Mouse (Mus musculus) kidney, embryonic 16.5 days (tissue): ENCODE measurements around the gene Nup50. TPM values are rescaled to one million over a fixed set of nuclear protein-coding genes. Genes with fewer than 3 reads are reported as not detected.

Source experiments
- ATAC-seq: fragments of 200-750 bp; cut with Nextera tagmentation; 2 replicates; pipeline ENCODE4 v1.8.0; 2017; ENCODE audit warnings: moderate TSS enrichment; ENCODE audit not compliant: low FRiP score, low TSS enrichment
- H3K27ac ChIP-seq: fragments of 300-500 bp; sonication (generic); 2 replicates; pipeline ENCODE4 v1.5.1; 2014; ENCODE audit warnings: low read length
- H3K27me3 ChIP-seq: fragments of 300-500 bp; sonication (generic); 2 replicates; pipeline ENCODE4 v1.6.1; 2014; ENCODE audit warnings: low read length, control low read depth, mixed read lengths; ENCODE audit not compliant: insufficient read depth
- H3K36me3 ChIP-seq: fragments of 300-500 bp; sonication (generic); 2 replicates; pipeline ENCODE4 v1.6.1; 2014; ENCODE audit warnings: low read length, control low read depth, mixed read lengths; ENCODE audit not compliant: insufficient read depth
- H3K4me1 ChIP-seq: fragments of 300-500 bp; sonication (generic); 2 replicates; pipeline ENCODE4 v1.6.1; 2014; ENCODE audit warnings: low read length, control low read depth, mixed read lengths; ENCODE audit not compliant: insufficient read depth
- H3K4me2 ChIP-seq: fragments of 300-500 bp; sonication (generic); replicated peaks from 2 replicates; pipeline ENCODE4 v1.6.1; 2014; ENCODE audit warnings: low read depth, low read length
- H3K4me3 ChIP-seq: fragments of 300-500 bp; sonication (generic); 2 replicates; pipeline ENCODE4 v1.5.1; 2014; ENCODE audit warnings: mild to moderate bottlenecking, low read length
- H3K9ac ChIP-seq: fragments of 300-500 bp; sonication (generic); replicated peaks from 2 replicates; pipeline ENCODE4 v1.6.1; 2014; ENCODE audit warnings: low read length
- H3K9me3 ChIP-seq: fragments of 300-500 bp; sonication (generic); 2 replicates; pipeline ENCODE4 v1.6.1; 2016; ENCODE audit warnings: low read length, control low read depth
- WGBS: fragments of 180-500 bp; shearing (Covaris S2); extraction: QIAGEN DNeasy Blood & Tissue Kit; methylation state at CpG from one replicate; pipeline ENCODE4 v1.1.7; 2014; 5-methylcytosine and 5-hydroxymethylcytosine counted together
- polyA plus RNA-seq: library from polyadenylated mRNA; unstranded; fragments of >200 nt; fragmentation: Nextera tagmentation; extraction: Ambion mirVana; gene quantifications from 2 replicates; pipeline ENCODE4 v1.2.1, GENCODE M21; 2015

The Nup50 gene
- polyA plus RNA-seq, 1 experiment from 2014 or later: 40.6 TPM

- no peak overlapping the region; the same call in 1 of the 2 replicates for H3K9ac ChIP-seq
- no peak overlapping the region for H3K4me3 ChIP-seq
- peaks cover 36% of the 10 kb centered on the region for H3K36me3 ChIP-seq
- no peak for ATAC-seq
- no peak overlapping the region for H3K4me2 ChIP-seq
- H3K9me3 ChIP-seq: no peaks in the 10 kb centered on the region
- 0 out of 2 replicates have a peak, but pooled peaks cover 8% of the 10 kb centered on the region for H3K4me1 ChIP-seq
- 81% methylated on average over 5 of the region's 5 CpGs for WGBS
- no peaks in the 10 kb centered on the region for H3K27me3 ChIP-seq
- no peak overlapping the region for H3K27ac ChIP-seq
Observed at GRCm38 (mm10) chr15:84944319-84944718, 21.1 kb downstream of the Nup50 start.

- Histone ChIP-seq H3K27ac (no peak overlapping the region), H3K4me3 (no peak overlapping the region), H3K4me1 (no peaks in the 10 kb centered on the region), H3K27me3 (no peaks in the 10 kb centered on the region), H3K9me3 (no peaks in the 10 kb centered on the region), H3K36me3 (peaks cover 29% of the 10 kb centered on the region), H3K9ac (no peak overlapping the region), H3K4me2 (no peak overlapping the region)
- ATAC-seq: no peak
- WGBS: 85% methylated on average over 14 of the region's 14 CpGs
Observed at GRCm38 (mm10) chr15:84948990-84949389, 25.8 kb downstream of the Nup50 start.

GRCm38 (mm10) chr15:84950053-84950452, 26.8 kb downstream of the Nup50 start:
- Histone ChIP-seq H3K4me3 (no peak overlapping the region), H3K27me3 (no peaks in the 10 kb centered on the region), H3K4me2 (no peak overlapping the region), H3K9me3 (no peaks in the 10 kb centered on the region), H3K36me3 (peaks cover 30% of the 10 kb centered on the region), H3K9ac (no peak overlapping the region), H3K27ac (no peak overlapping the region), H3K4me1 (no peaks in the 10 kb centered on the region)
- 92% methylated on average over 4 of the region's 4 CpGs for WGBS
- ATAC-seq: no peak

- no peaks in the 10 kb centered on the region for H3K9me3 ChIP-seq
- no peak for ATAC-seq
- H3K4me1 ChIP-seq: no peaks in the 10 kb centered on the region
- H3K36me3 ChIP-seq: peaks cover 29% of the 10 kb centered on the region
- no peaks in the 10 kb centered on the region for H3K27me3 ChIP-seq
- no peak overlapping the region for H3K27ac ChIP-seq
- 86% methylated on average over 11 of the region's 11 CpGs for WGBS
- no peak overlapping the region for H3K4me3 ChIP-seq
- H3K4me2 ChIP-seq: no peak overlapping the region
- H3K9ac ChIP-seq: no peak overlapping the region
Observed at GRCm38 (mm10) chr15:84953259-84953658, 30.0 kb downstream of the Nup50 start.

- H3K27me3 ChIP-seq: no peaks in the 10 kb centered on the region
- no peak overlapping the region for H3K4me2 ChIP-seq
- H3K4me3 ChIP-seq: no peak overlapping the region
- 32% methylated on average over 3 of the region's 3 CpGs for WGBS
- peaks cover 8% of the 10 kb centered on the region; the same call in 1 of the 2 replicates for H3K36me3 ChIP-seq
- no peak overlapping the region for H3K9ac ChIP-seq
- H3K9me3 ChIP-seq: no peaks in the 10 kb centered on the region
- no peak overlapping the region for H3K27ac ChIP-seq
- 0 out of 2 replicates have a peak, but pooled peaks have one; percentile 32 for ATAC-seq
- H3K4me1 ChIP-seq: no peaks in the 10 kb centered on the region
Observed at GRCm38 (mm10) chr15:84957851-84958250, 34.6 kb downstream of the Nup50 start.

GRCm38 (mm10) chr15:84958331-84958730, 35.1 kb downstream of the Nup50 start:
- H3K9ac ChIP-seq: no peak overlapping the region

GRCm38 (mm10) chr15:84959891-84960290, 36.7 kb downstream of the Nup50 start:
- no peak for ATAC-seq
- H3K9me3 ChIP-seq: no peaks in the 10 kb centered on the region
- H3K4me3 ChIP-seq: no peak overlapping the region
- no peak overlapping the region for H3K9ac ChIP-seq
- no peaks in the 10 kb centered on the region for H3K27me3 ChIP-seq
- 78% methylated on average over 6 of the region's 6 CpGs for WGBS
- no peak overlapping the region for H3K4me2 ChIP-seq
- H3K36me3 ChIP-seq: 0 out of 2 replicates have a peak, but pooled peaks cover 3% of the 10 kb centered on the region
- no peaks in the 10 kb centered on the region for H3K4me1 ChIP-seq
- no peak overlapping the region for H3K27ac ChIP-seq

More at GRCm38 (mm10) chr15:84958331-84958730, 35.1 kb downstream of the Nup50 start:
- WGBS: 91% methylated on average over 3 of the region's 3 CpGs
- H3K4me1 ChIP-seq: no peaks in the 10 kb centered on the region
- H3K4me3 ChIP-seq: no peak overlapping the region
- no peak overlapping the region for H3K27ac ChIP-seq
- no peaks in the 10 kb centered on the region for H3K27me3 ChIP-seq
- no peaks in the 10 kb centered on the region for H3K9me3 ChIP-seq
- no peak overlapping the region for H3K4me2 ChIP-seq
- H3K36me3 ChIP-seq: 0 out of 2 replicates have a peak, but pooled peaks cover 3% of the 10 kb centered on the region
- no peak for ATAC-seq

GRCm38 (mm10) chr15:84960692-84961091, 37.5 kb downstream of the Nup50 start:
- WGBS: 21% methylated on average over 8 of the region's 8 CpGs
- H3K27me3 ChIP-seq: no peaks in the 10 kb centered on the region
- H3K4me3 ChIP-seq: no peak overlapping the region
- no peaks in the 10 kb centered on the region for H3K36me3 ChIP-seq
- H3K27ac ChIP-seq: no peak overlapping the region
- no peak overlapping the region for H3K9ac ChIP-seq
- H3K9me3 ChIP-seq: no peaks in the 10 kb centered on the region
- no peaks in the 10 kb centered on the region for H3K4me1 ChIP-seq
- no peak overlapping the region for H3K4me2 ChIP-seq
- ATAC-seq: no peak

GRCm38 (mm10) chr15:84962518-84962917, 39.3 kb downstream of the Nup50 start:
- Histone ChIP-seq H3K36me3 (no peaks in the 10 kb centered on the region), H3K4me2 (no peak overlapping the region), H3K27ac (no peak overlapping the region), H3K27me3 (no peaks in the 10 kb centered on the region), H3K9ac (no peak overlapping the region), H3K4me1 (no peaks in the 10 kb centered on the region), H3K4me3 (no peak overlapping the region), H3K9me3 (no peaks in the 10 kb centered on the region)
- WGBS: 79% methylated on average over 2 of the region's 2 CpGs
- ATAC-seq: no peak

GRCm38 (mm10) chr15:84964771-84965170, 41.6 kb downstream of the Nup50 start:
- Histone ChIP-seq H3K27ac (no peak overlapping the region), H3K4me3 (no peak overlapping the region), H3K4me1 (no peaks in the 10 kb centered on the region), H3K27me3 (no peaks in the 10 kb centered on the region), H3K9me3 (no peaks in the 10 kb centered on the region), H3K36me3 (no peaks in the 10 kb centered on the region), H3K4me2 (no peak overlapping the region), H3K9ac (no peak overlapping the region)
- 53% methylated on average over 5 of the region's 5 CpGs for WGBS
- no peak for ATAC-seq
